Mouse (Mus musculus): ENCODE measurements around the gene Olfr829.
"Not testable (repeated sequence)": the region's sequence is repeated elsewhere in the genome, so short reads cannot be mapped to it uniquely, and the experiment has no call there.

The Olfr829 gene

GRCm38 (mm10) chr9:18854633-18855032 is at the start of gene Olfr829:
Olfr829 (plus strand) TSS chr9:18854933.
- DNase-seq = no peak

- DNase-seq = no peak
Observed at GRCm38 (mm10) chr9:18819426-18819825, 35.3 kb upstream of the Olfr829 start, which contains the start of gene Olfr828. Olfr828 (minus strand) TSS chr9:18819526.

GRCm38 (mm10) chr9:18874393-18874792 is 19.7 kb downstream of the Olfr829 start, which contains the start of gene Olfr830:
Olfr830 (plus strand) TSS chr9:18874693.
- DNase-seq = no peak

GRCm38 (mm10) chr9:18907699-18908098 is 53.0 kb downstream of the Olfr829 start:
- DNase-seq = not testable (repeated sequence)

All from cerebellum, postnatal 25 days (tissue).